Mouse (Mus musculus) embryonic fibroblast, embryonic 13.5 days (primary cell): Measurements from ENCODE around the gene Wwox. TPM values are rescaled to one million over a fixed set of nuclear protein-coding genes. Genes with fewer than 3 reads are reported as not detected.

Source experiments
- H3K27ac ChIP-seq: 2 replicates; pipeline ENCODE4 v1.5.1; 2012; ENCODE audit warnings: low read length, control low read depth, inconsistent platforms; ENCODE audit not compliant: insufficient read depth
- H3K4me1 ChIP-seq: 2 replicates; pipeline ENCODE4 v1.6.1; 2011; ENCODE audit warnings: low read length; ENCODE audit not compliant: control insufficient read depth, insufficient read depth
- H3K4me3 ChIP-seq: 2 replicates; pipeline ENCODE4 v1.5.1; 2011; ENCODE audit warnings: mild to moderate bottlenecking, control low read depth, low read length; ENCODE audit not compliant: insufficient read depth
- CTCF ChIP-seq: IDR thresholded peaks from 2 replicates; pipeline ENCODE4 v1.5.1; 2011; ENCODE audit warnings: mild to moderate bottlenecking, control low read depth, low read length, moderate library complexity, borderline replicate concordance; ENCODE audit not compliant: insufficient read depth
- POLR2A ChIP-seq: IDR thresholded peaks from 2 replicates; pipeline ENCODE4 v1.6.1; 2011; ENCODE audit warnings: low read depth, mild to moderate bottlenecking, control low read depth, low read length, moderate library complexity
- polyA plus RNA-seq: library from polyadenylated mRNA; stranded (reverse); fragments of >200 nt; gene quantifications from 2 replicates; pipeline ENCODE4 v1.2.4, GENCODE M21; 2011; ENCODE audit warnings: low read depth; ENCODE audit not compliant: missing spikeins, insufficient read length

Wwox gene
- polyA plus RNA-seq, 1 experiment: 8.7 TPM

DNA sequence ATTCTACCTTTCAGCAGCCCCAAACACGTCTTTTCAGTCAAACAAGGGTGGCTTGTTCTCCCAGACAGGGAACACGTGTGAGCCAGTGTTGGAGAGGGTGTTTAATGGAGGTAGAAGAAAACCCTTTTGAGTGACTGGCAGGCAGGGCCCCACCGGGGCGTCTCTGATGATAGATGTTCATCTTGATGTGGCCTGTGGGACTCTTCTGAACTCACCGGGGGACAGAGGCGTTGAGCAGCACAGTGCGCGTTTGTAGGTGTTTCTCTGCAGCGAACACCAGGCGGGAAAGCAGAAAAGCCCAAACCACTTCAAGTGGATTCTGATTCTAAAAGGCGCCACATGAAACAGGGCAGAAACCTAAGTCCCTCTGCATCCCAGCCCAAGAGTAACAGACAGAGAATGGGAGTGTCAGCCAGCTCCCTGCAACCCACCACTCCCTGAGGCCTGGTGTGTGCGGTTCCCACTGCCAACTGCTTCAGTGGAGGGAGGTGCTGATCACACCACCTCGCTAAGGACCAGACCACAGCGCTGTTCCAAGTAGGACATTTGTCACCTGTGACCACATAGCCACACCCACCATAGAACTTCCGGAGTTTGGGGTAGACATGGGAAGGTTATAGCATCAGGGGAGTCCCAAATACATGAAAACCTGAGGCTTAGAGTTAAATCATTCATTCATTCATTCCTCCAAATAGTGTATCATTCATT, 960.7 kb downstream of the Wwox start:
- TF ChIP-seq POLR2A (no peak), CTCF (no peak)
- H3K4me1 ChIP-seq: no peaks in the 10 kb centered on the region
- H3K4me3 ChIP-seq: no peak overlapping the region
- H3K27ac ChIP-seq: no peak overlapping the region

Other genes starting within 250 kb of the Wwox start
- 1.2 and 3.2 TPM in 2 replicates for gene Vat1l, start 234.0 kb upstream of the Wwox start, polyA plus RNA-seq
- not detected in 2 replicates for gene Clec3a, start 21.6 kb upstream of the Wwox start, polyA plus RNA-seq